ENCODE assay signal across 10 mouse cellular contexts in genomic region chr7:49953546-49954181, GRCm38 (mm10). TPM values are rescaled to one million over a fixed set of nuclear protein-coding genes. Genes with fewer than 3 reads are reported as not detected.
DNase-seq lines count a peak whose midpoint lies in the region; ATAC-seq and TF ChIP-seq lines count a peak whose summit lies in the region.
"Had no signal": no experiment of that assay in that cellular context is flagged by ENCODE, and none has a peak within 500 bp of the region (broad histone marks: within the 10 kb centered on the region; RNA-seq: fewer than 3 reads in every experiment).

No protein-coding gene starts in this region.

- CTCF ChIA-PET in Patski (lab: Charles Lee) = interaction anchor here (0.6 to 1.2 kb wide), 10 partner anchors 8 to 1505 kb away, joined by 3 to 5 read pairs (median 3); no protein-coding TSS in a partner anchor

- peak; percentile 68 for TF ChIP-seq CTCF in Patski (IDR thresholded peaks at IDR 0.05)

- H3K4me2 ChIP-seq in hindbrain, embryonic 11.5 days (replicated peaks; ENCODE audit: low read depth, low read length) = no peak overlapping the region
- H3K4me2 ChIP-seq in hindbrain, embryonic 13.5 days = no peak overlapping the region
- no peak overlapping the region for H3K4me2 ChIP-seq in midbrain, embryonic 15.5 days
- H3K4me2 ChIP-seq: hindbrain, embryonic 15.5 days had no signal

- in situ Hi-C loops in Patski (cut with MboI; ENCODE audit: low pct_unique_long_range_greater_than_20kb) = loop anchor here (10.0 kb wide), 1 partner anchor 1501 kb away; no protein-coding TSS in a partner anchor

- H3K9ac ChIP-seq in hindbrain, embryonic 11.5 days (ENCODE audit: low read depth, low read length) = no peak overlapping the region
- no peak overlapping the region for H3K9ac ChIP-seq in hindbrain, embryonic 13.5 days
- H3K9ac ChIP-seq in midbrain, embryonic 15.5 days = no peak overlapping the region
- H3K9ac ChIP-seq: hindbrain, embryonic 15.5 days had no signal

- no peak overlapping the region for H3K4me3 ChIP-seq in hindbrain, embryonic 11.5 days (ENCODE audit: low read depth, low read length)
- no peak overlapping the region for H3K4me3 ChIP-seq in hindbrain, embryonic 13.5 days
- no peak overlapping the region for H3K4me3 ChIP-seq in midbrain, embryonic 15.5 days
- H3K4me3 ChIP-seq: hindbrain, embryonic 15.5 days; megakaryocyte, embryonic 14.5 days had no signal

- DNase-seq in hindbrain, embryonic 11.5 days (ENCODE audit: low spot score) = peak; percentile 66
- DNase-seq in 416B (ENCODE audit: low read depth) (peak; percentile 29), Patski (ENCODE audit: low read depth, low spot score) (no peak)
- DNase-seq in fibroblast of lung, adult 2 months (ENCODE audit: low read depth) = peak; percentile 7
- DNase-seq in ovary, postnatal 36 days (ENCODE audit: low spot score) = no peak

- H3K27ac ChIP-seq in hindbrain, embryonic 11.5 days (ENCODE audit: low read depth, low read length) = no peak overlapping the region
- H3K27ac ChIP-seq in hindbrain, embryonic 13.5 days = no peak overlapping the region
- no peak overlapping the region for H3K27ac ChIP-seq in midbrain, embryonic 15.5 days
- H3K27ac ChIP-seq: hindbrain, embryonic 15.5 days had no signal

- POLR2A ChIA-PET in Patski (lab: Charles Lee) = no interaction called here

- H3K9me3 ChIP-seq in hindbrain, embryonic 11.5 days (ENCODE audit: control insufficient read depth, low read length) = no peaks in the 10 kb centered on the region
- no peaks in the 10 kb centered on the region for H3K9me3 ChIP-seq in hindbrain, embryonic 13.5 days
- no peaks in the 10 kb centered on the region for H3K9me3 ChIP-seq in midbrain, embryonic 15.5 days
- H3K9me3 ChIP-seq: hindbrain, embryonic 15.5 days; megakaryocyte, embryonic 14.5 days had no signal

- WGBS in hindbrain, embryonic 11.5 days = 57% methylated on average over 4 of the region's 4 CpGs
- 53% methylated on average over 4 of the region's 4 CpGs for WGBS in hindbrain, embryonic 13.5 days
- WGBS in midbrain, embryonic 15.5 days = 38% methylated on average over 4 of the region's 4 CpGs

- H3K27me3 ChIP-seq in hindbrain, embryonic 11.5 days (ENCODE audit: control insufficient read depth, insufficient read depth, low read length) = no peaks in the 10 kb centered on the region
- 0 out of 2 replicates have a peak, but pooled peaks cover 5% of the 10 kb centered on the region for H3K27me3 ChIP-seq in hindbrain, embryonic 13.5 days
- H3K27me3 ChIP-seq in Patski = no peaks in the 10 kb centered on the region
- H3K27me3 ChIP-seq in midbrain, embryonic 15.5 days (replicated peaks) = no peaks in the 10 kb centered on the region
- H3K27me3 ChIP-seq: hindbrain, embryonic 15.5 days; megakaryocyte, embryonic 14.5 days had no signal

- no peaks in the 10 kb centered on the region for H3K4me1 ChIP-seq in hindbrain, embryonic 11.5 days (replicated peaks; ENCODE audit: control insufficient read depth, insufficient read depth, low read length)
- 0 out of 2 replicates have a peak, but pooled peaks cover 7% of the 10 kb centered on the region for H3K4me1 ChIP-seq in hindbrain, embryonic 13.5 days (replicated peaks)
- no peaks in the 10 kb centered on the region for H3K4me1 ChIP-seq in midbrain, embryonic 15.5 days
- H3K4me1 ChIP-seq: hindbrain, embryonic 15.5 days; megakaryocyte, embryonic 14.5 days had no signal

- no peak for ATAC-seq in hindbrain, embryonic 11.5 days (ENCODE audit: low FRiP score)
- no peak for ATAC-seq in hindbrain, embryonic 13.5 days (ENCODE audit: low FRiP score)
- ATAC-seq in Patski = no peak
- peak; percentile 59 for ATAC-seq in midbrain, embryonic 15.5 days (replicated peaks)
- no peak for ATAC-seq in megakaryocyte, adult 5-6 weeks (ENCODE audit: poor library complexity, severe bottlenecking)

- no peaks in the 10 kb centered on the region for H3K36me3 ChIP-seq in hindbrain, embryonic 11.5 days (ENCODE audit: control insufficient read depth, insufficient read depth, low read length)
- H3K36me3 ChIP-seq in hindbrain, embryonic 13.5 days = peaks cover 16% of the 10 kb centered on the region
- H3K36me3 ChIP-seq in midbrain, embryonic 15.5 days (replicated peaks) = no peaks in the 10 kb centered on the region
- H3K36me3 ChIP-seq: hindbrain, embryonic 15.5 days had no signal

RNA-seq across cellular contexts. Expression of gene Nell1, which starts 21.0 kb away (rescaled TPM):
- 3.1 and 3.3 TPM in 2 replicates for polyA plus RNA-seq in hindbrain, embryonic 11.5 days (2014; fragmentation: Nextera tagmentation; extraction: Ambion mirVana)
- polyA plus RNA-seq in hindbrain, embryonic 13.5 days (2015; fragmentation: Nextera tagmentation; extraction: Ambion mirVana) = 15.7 and 16.4 TPM in 2 replicates
- polyA plus RNA-seq in Patski (2021) = 0.05 TPM
- polyA plus RNA-seq in midbrain, embryonic 15.5 days (2015; fragmentation: Nextera tagmentation; extraction: Ambion mirVana) = 28.2 and 30.2 TPM in 2 replicates
- not detected in 2 replicates for total RNA-seq in megakaryocyte, adult 5-6 weeks (2015)
- not detected in 2 replicates for total RNA-seq in megakaryocyte, adult 5-6 weeks (2017)

RNA-seq across cellular contexts. Expression of gene Slc6a5, which starts 43.7 kb away (rescaled TPM):
- polyA plus RNA-seq in hindbrain, embryonic 11.5 days (2014; fragmentation: Nextera tagmentation; extraction: Ambion mirVana) = 5.2 and 5.4 TPM in 2 replicates
- polyA plus RNA-seq in hindbrain, embryonic 13.5 days (2015; fragmentation: Nextera tagmentation; extraction: Ambion mirVana) = 12.5 and 13.0 TPM in 2 replicates
- 0.01 TPM for polyA plus RNA-seq in Patski (2021)
- 0.31 and 0.41 TPM in 2 replicates for polyA plus RNA-seq in midbrain, embryonic 15.5 days (2015; fragmentation: Nextera tagmentation; extraction: Ambion mirVana)
- total RNA-seq in megakaryocyte, adult 5-6 weeks (2015) = not detected in 2 replicates
- not detected in 2 replicates for total RNA-seq in megakaryocyte, adult 5-6 weeks (2017)

Comparison
In these comparisons a context has a peak if more than half of its experiments do, and no peak if none do; other contexts are left out.
1. DNase-seq: peak in hindbrain, embryonic 11.5 days (single experiment), 416B (single experiment) and fibroblast of lung, adult 2 months (single experiment); none in Patski (single experiment) and ovary, postnatal 36 days (single experiment).